ENCODE assay signal across 9 mouse cellular contexts in genomic region chr9:90250141-90250775, GRCm38 (mm10). TPM values are rescaled to one million over a fixed set of nuclear protein-coding genes. Genes with fewer than 3 reads are reported as not detected.
A peak's percentile ranks its signal among the peaks of the same experiment; 100 is the strongest.
DNase-seq lines count a peak whose midpoint lies in the region; TF ChIP-seq lines count a peak whose summit lies in the region.
"Had no signal": no experiment of that assay in that cellular context is flagged by ENCODE, and none has a peak within 500 bp of the region (broad histone marks: within the 10 kb centered on the region; RNA-seq: fewer than 3 reads in every experiment).

No protein-coding gene starts in this region.

- peaks cover 8% of the 10 kb centered on the region; the same call in 1 of the 2 replicates for H3K36me3 ChIP-seq in heart, embryonic 10.5 days
- H3K36me3 ChIP-seq in spleen, adult 2 months (ENCODE audit: control insufficient read depth, insufficient read depth, low read length) = no peaks in the 10 kb centered on the region
- 0 out of 2 replicates have a peak, but pooled peaks cover 7% of the 10 kb centered on the region for H3K36me3 ChIP-seq in limb, embryonic 10.5 days

- DNase-seq in heart, embryonic 10.5 days (ENCODE audit: low spot score) = peak; percentile 87
- no peak for DNase-seq in heart, postnatal 14 days
- DNase-seq in spleen, adult 2 months (ENCODE audit: low read depth in 1 of 2, low spot score in 2 of 2) = no peak
- no peak for DNase-seq in spleen, postnatal 14 days (ENCODE audit: low spot score in 2 of 2)
- DNase-seq in limb, embryonic 10.5 days (ENCODE audit: low spot score) = no peak
- DNase-seq in spleen, postnatal 36 days (ENCODE audit: low spot score in 2 of 2) = peak; percentile 38 to 70
- no peak for DNase-seq in gastrocnemius, adult 18-20 months (ENCODE audit: low spot score)
- DNase-seq in yolk sac, embryonic 10.5 days (ENCODE audit: low spot score) = no peak
- DNase-seq: cerebellum, postnatal 36 days had no signal

- peak overlapping the region; percentile 78 for H3K27ac ChIP-seq in heart, embryonic 10.5 days
- H3K27ac ChIP-seq in spleen, adult 2 months (ENCODE audit: insufficient read depth, low read length) = peak overlapping the region; percentile 29
- peak overlapping the region; percentile 6; the same call in 1 of the 2 replicates for H3K27ac ChIP-seq in limb, embryonic 10.5 days

- intact Hi-C loops in heart, postnatal 14 days (cut with DNase I) = no loop called here

- no peak for TF ChIP-seq CTCF in spleen, adult 2 months (IDR thresholded peaks at IDR 0.05; ENCODE audit: extremely low read depth, insufficient read depth, insufficient read length, insufficient replicate concordance)

- no peak for TF ChIP-seq POLR2A in spleen, adult 2 months (IDR thresholded peaks at IDR 0.05; ENCODE audit: low read depth, low read length)

- H3K4me1 ChIP-seq in heart, embryonic 10.5 days = peaks cover 55% of the 10 kb centered on the region
- H3K4me1 ChIP-seq in spleen, adult 2 months (ENCODE audit: control insufficient read depth, insufficient read depth, insufficient read length) = peaks cover 10% of the 10 kb centered on the region; the same call in 1 of the 2 replicates
- no peaks in the 10 kb centered on the region for H3K4me1 ChIP-seq in limb, embryonic 10.5 days

- H3K9me3 ChIP-seq in heart, embryonic 10.5 days = no peaks in the 10 kb centered on the region
- H3K9me3 ChIP-seq in limb, embryonic 10.5 days (replicated peaks) = no peaks in the 10 kb centered on the region

- no peak overlapping the region for H3K4me3 ChIP-seq in heart, embryonic 10.5 days
- no peak overlapping the region for H3K4me3 ChIP-seq in spleen, adult 2 months (ENCODE audit: extremely low read depth, insufficient read depth, insufficient read length)
- no peak overlapping the region for H3K4me3 ChIP-seq in limb, embryonic 10.5 days

- WGBS in heart, embryonic 10.5 days = 37% methylated on average over 5 of the region's 5 CpGs
- WGBS in spleen, adult 2 months = 64% methylated on average over 5 of the region's 5 CpGs
- 90% methylated on average over 5 of the region's 5 CpGs for WGBS in limb, embryonic 10.5 days

- H3K27me3 ChIP-seq in heart, embryonic 10.5 days (ENCODE audit: insufficient read depth, poor library complexity, severe bottlenecking) = no peaks in the 10 kb centered on the region
- H3K27me3 ChIP-seq in spleen, adult 2 months (ENCODE audit: control insufficient read depth, insufficient read depth, low read length) = no peaks in the 10 kb centered on the region
- no peaks in the 10 kb centered on the region for H3K27me3 ChIP-seq in limb, embryonic 10.5 days (ENCODE audit: low read depth, poor library complexity, severe bottlenecking)

RNA-seq across cellular contexts. Expression of gene Tbc1d2b, which starts 20.3 kb away (rescaled TPM):
- polyA plus RNA-seq in heart, embryonic 10.5 days (2016; fragmentation: Nextera tagmentation; extraction: Ambion mirVana) = 7.2 and 8.0 TPM in 2 replicates
- 10 to 100 TPM; 14.6 to 16.7 TPM for total RNA-seq in heart, postnatal 14 days (2021)
- 26.4 and 27.8 TPM in 2 replicates for polyA plus RNA-seq in spleen, adult 2 months (2012; rRNA removed)
- 7.1 and 8.5 TPM in 2 replicates for polyA plus RNA-seq in limb, embryonic 10.5 days (2016; fragmentation: Nextera tagmentation; extraction: Ambion mirVana)
- total RNA-seq in gastrocnemius, adult 18-20 months (2021) = 1 to 10 TPM; 3.6 to 4.7 TPM

Comparison
In these comparisons a context has a peak if more than half of its experiments do, and no peak if none do; other contexts are left out.
1. DNase-seq: peak in heart, embryonic 10.5 days (single experiment) and spleen, postnatal 36 days (2 of 2); none in heart, postnatal 14 days (0 of 2), spleen, adult 2 months (0 of 2), spleen, postnatal 14 days (0 of 2), limb, embryonic 10.5 days (single experiment), gastrocnemius, adult 18-20 months (single experiment) and yolk sac, embryonic 10.5 days (single experiment).
2. H3K27ac ChIP-seq: peak in every context shown above with its lines; median percentile 78 in heart, embryonic 10.5 days; 29 in spleen, adult 2 months; 6 in limb, embryonic 10.5 days.